ENCODE assay signal across 12 mouse cellular contexts in genomic region chr7:106815775-106816174, GRCm38 (mm10). TPM values are rescaled to one million over a fixed set of nuclear protein-coding genes. Genes with fewer than 3 reads are reported as not detected.
DNase-seq lines count a peak whose midpoint lies in the region; ATAC-seq and TF ChIP-seq lines count a peak whose summit lies in the region.
"Had no signal": no experiment of that assay in that cellular context is flagged by ENCODE, and none has a peak within 500 bp of the region (broad histone marks: within the 10 kb centered on the region; RNA-seq: fewer than 3 reads in every experiment).

No protein-coding gene starts in this region.

- H3K9me3 ChIP-seq in kidney, embryonic 15.5 days (replicated peaks), result no peaks in the 10 kb centered on the region
- no peaks in the 10 kb centered on the region for H3K9me3 ChIP-seq in hindbrain, embryonic 14.5 days (ENCODE audit: control insufficient read depth, low read length)
- H3K9me3 ChIP-seq: embryonic facial prominence, embryonic 13.5 days; heart, embryonic 13.5 days; stomach, embryonic 15.5 days had no signal

- no peaks in the 10 kb centered on the region for H3K27me3 ChIP-seq in kidney, adult 2 months (replicated peaks; ENCODE audit: control insufficient read depth, insufficient read depth, low read length)
- H3K27me3 ChIP-seq in kidney, embryonic 15.5 days, result no peaks in the 10 kb centered on the region
- no peaks in the 10 kb centered on the region for H3K27me3 ChIP-seq in thymus, adult 2 months (ENCODE audit: control insufficient read depth, insufficient read depth, low read length)
- H3K27me3 ChIP-seq in hindbrain, embryonic 14.5 days (ENCODE audit: control insufficient read depth, insufficient read depth, low read length), result no peaks in the 10 kb centered on the region
- H3K27me3 ChIP-seq: embryonic facial prominence, embryonic 13.5 days; heart, embryonic 13.5 days; stomach, embryonic 15.5 days had no signal

- no peak for ATAC-seq in kidney, embryonic 15.5 days (replicated peaks; ENCODE audit: low FRiP score)
- no peak for ATAC-seq in hindbrain, embryonic 14.5 days (ENCODE audit: low FRiP score)

- no peak overlapping the region for H3K4me2 ChIP-seq in kidney, embryonic 15.5 days
- H3K4me2 ChIP-seq in hindbrain, embryonic 14.5 days (replicated peaks), result no peak overlapping the region
- H3K4me2 ChIP-seq: embryonic facial prominence, embryonic 13.5 days; heart, embryonic 13.5 days; stomach, embryonic 15.5 days had no signal

- no peak overlapping the region for H3K27ac ChIP-seq in kidney, adult 2 months (ENCODE audit: insufficient read depth, low read depth, low read length)
- no peak overlapping the region for H3K27ac ChIP-seq in kidney, embryonic 15.5 days
- no peak overlapping the region for H3K27ac ChIP-seq in thymus, adult 2 months (ENCODE audit: control insufficient read depth, insufficient read depth, low read length)
- no peak overlapping the region for H3K27ac ChIP-seq in hindbrain, embryonic 14.5 days
- H3K27ac ChIP-seq: embryonic facial prominence, embryonic 13.5 days; heart, embryonic 13.5 days; stomach, embryonic 15.5 days had no signal

- TF ChIP-seq CTCF in kidney, adult 2 months (conservative IDR thresholded peaks at IDR 0.05; ENCODE audit: insufficient read depth, insufficient read length, low read depth, low read length), result no peak
- no peak for TF ChIP-seq CTCF in thymus, adult 2 months (IDR thresholded peaks at IDR 0.05; ENCODE audit: borderline replicate concordance, control insufficient read depth, extremely low read depth, insufficient read depth, low read length, poor library complexity)

- peak; percentile 14 for DNase-seq in kidney, adult 2 months
- peak; percentile 20 for DNase-seq in thymus, postnatal 14 days
- no peak for DNase-seq in thymus, adult 2 months
- peak; percentile 0 for DNase-seq in forelimb bud, embryonic 11.5 days (ENCODE audit: low read depth, low spot score)
- no peak for DNase-seq in adrenal gland, adult 8-10 months
- no peak for DNase-seq in hindbrain, embryonic 14.5 days (ENCODE audit: low spot score)
- DNase-seq in right cerebral cortex, postnatal 36 days (ENCODE audit: low spot score in 2 of 2), result no peak
- DNase-seq: left cerebral cortex, postnatal 4 days had no signal

- H3K4me1 ChIP-seq in kidney, adult 2 months (ENCODE audit: control insufficient read depth, insufficient read depth, low read length), result no peaks in the 10 kb centered on the region
- H3K4me1 ChIP-seq in kidney, embryonic 15.5 days, result no peaks in the 10 kb centered on the region
- H3K4me1 ChIP-seq in thymus, adult 2 months (replicated peaks; ENCODE audit: control insufficient read depth, insufficient read depth, low read length), result no peaks in the 10 kb centered on the region
- H3K4me1 ChIP-seq in hindbrain, embryonic 14.5 days (replicated peaks; ENCODE audit: control insufficient read depth, insufficient read depth, low read length), result no peaks in the 10 kb centered on the region
- H3K4me1 ChIP-seq: embryonic facial prominence, embryonic 13.5 days; heart, embryonic 13.5 days; stomach, embryonic 15.5 days had no signal

- no peak overlapping the region for H3K4me3 ChIP-seq in kidney, adult 2 months (ENCODE audit: insufficient read depth, low read depth, low read length)
- H3K4me3 ChIP-seq in kidney, embryonic 15.5 days (replicated peaks), result no peak overlapping the region
- no peak overlapping the region for H3K4me3 ChIP-seq in thymus, adult 2 months (ENCODE audit: control insufficient read depth, insufficient read depth, low read length)
- H3K4me3 ChIP-seq in hindbrain, embryonic 14.5 days (replicated peaks; ENCODE audit: low read length), result no peak overlapping the region
- H3K4me3 ChIP-seq: embryonic facial prominence, embryonic 13.5 days; heart, embryonic 13.5 days; stomach, embryonic 15.5 days had no signal

- no peak overlapping the region for H3K9ac ChIP-seq in kidney, embryonic 15.5 days
- H3K9ac ChIP-seq in hindbrain, embryonic 14.5 days, result no peak overlapping the region
- H3K9ac ChIP-seq: embryonic facial prominence, embryonic 13.5 days; heart, embryonic 13.5 days; stomach, embryonic 15.5 days had no signal

- 25% methylated on average over 2 of the region's 2 CpGs for WGBS in kidney, adult 2 months
- 32% methylated on average over 2 of the region's 2 CpGs for WGBS in kidney, embryonic 15.5 days
- 20% methylated on average over 2 of the region's 2 CpGs for WGBS in thymus, adult 2 months
- WGBS in hindbrain, embryonic 14.5 days, result 67% methylated on average over 2 of the region's 2 CpGs

- TF ChIP-seq POLR2A in kidney, adult 2 months (IDR thresholded peaks at IDR 0.05; ENCODE audit: low read depth, low read length), result no peak
- no peak for TF ChIP-seq POLR2A in thymus, adult 2 months (IDR thresholded peaks at IDR 0.05; ENCODE audit: control insufficient read depth, extremely low read depth, insufficient read depth, low read length, poor library complexity)

- H3K36me3 ChIP-seq in kidney, adult 2 months (ENCODE audit: control insufficient read depth, insufficient read depth, low read length), result no peaks in the 10 kb centered on the region
- H3K36me3 ChIP-seq in kidney, embryonic 15.5 days, result no peaks in the 10 kb centered on the region
- no peaks in the 10 kb centered on the region for H3K36me3 ChIP-seq in thymus, adult 2 months (ENCODE audit: control insufficient read depth, insufficient read depth, low read length)
- no peaks in the 10 kb centered on the region for H3K36me3 ChIP-seq in hindbrain, embryonic 14.5 days (replicated peaks; ENCODE audit: control insufficient read depth, insufficient read depth)
- H3K36me3 ChIP-seq: embryonic facial prominence, embryonic 13.5 days; heart, embryonic 13.5 days; stomach, embryonic 15.5 days had no signal

RNA-seq across cellular contexts. Expression of gene Olfr701, which starts 1.8 kb away (rescaled TPM):
- not detected in 2 replicates for polyA plus RNA-seq in kidney, adult 2 months (2012; rRNA removed)
- polyA plus RNA-seq in kidney, embryonic 15.5 days (2015; fragmentation: Nextera tagmentation; extraction: Ambion mirVana), result not detected in 2 replicates
- polyA plus RNA-seq in thymus, adult 2 months (2012; rRNA removed), result 0.09 TPM in 1 of 2 replicates, not detected in the other
- not detected for total RNA-seq in adrenal gland, adult 8-10 months (2022)
- not detected in 2 replicates for polyA plus RNA-seq in hindbrain, embryonic 14.5 days (2014; fragmentation: Nextera tagmentation; extraction: Ambion mirVana)
- total RNA-seq: left cerebral cortex, postnatal 4 days had no signal
- polyA plus RNA-seq: embryonic facial prominence, embryonic 13.5 days; heart, embryonic 13.5 days; stomach, embryonic 15.5 days had no signal

RNA-seq across cellular contexts. Expression of gene Olfr700, which starts 7.1 kb away (rescaled TPM):
- not detected in 2 replicates for polyA plus RNA-seq in kidney, adult 2 months (2012; rRNA removed)
- not detected in 2 replicates for polyA plus RNA-seq in kidney, embryonic 15.5 days (2015; fragmentation: Nextera tagmentation; extraction: Ambion mirVana)
- not detected in 2 replicates for polyA plus RNA-seq in thymus, adult 2 months (2012; rRNA removed)
- total RNA-seq in adrenal gland, adult 8-10 months (2022), result not detected
- polyA plus RNA-seq in hindbrain, embryonic 14.5 days (2014; fragmentation: Nextera tagmentation; extraction: Ambion mirVana), result not detected in 2 replicates
- total RNA-seq: left cerebral cortex, postnatal 4 days had no signal
- polyA plus RNA-seq: embryonic facial prominence, embryonic 13.5 days; heart, embryonic 13.5 days; stomach, embryonic 15.5 days had no signal

RNA-seq across cellular contexts. Expression of gene Olfr702, which starts 17.9 kb away (rescaled TPM):
- polyA plus RNA-seq in kidney, adult 2 months (2012; rRNA removed), result not detected in 2 replicates
- not detected in 2 replicates for polyA plus RNA-seq in kidney, embryonic 15.5 days (2015; fragmentation: Nextera tagmentation; extraction: Ambion mirVana)
- polyA plus RNA-seq in thymus, adult 2 months (2012; rRNA removed), result not detected in 2 replicates
- not detected for total RNA-seq in adrenal gland, adult 8-10 months (2022)
- not detected in 2 replicates for polyA plus RNA-seq in hindbrain, embryonic 14.5 days (2014; fragmentation: Nextera tagmentation; extraction: Ambion mirVana)
- total RNA-seq: left cerebral cortex, postnatal 4 days had no signal
- polyA plus RNA-seq: embryonic facial prominence, embryonic 13.5 days; heart, embryonic 13.5 days; stomach, embryonic 15.5 days had no signal

RNA-seq across cellular contexts. Expression of gene Olfr699, which starts 22.8 kb away (rescaled TPM):
- not detected in 2 replicates for polyA plus RNA-seq in kidney, adult 2 months (2012; rRNA removed)
- polyA plus RNA-seq in kidney, embryonic 15.5 days (2015; fragmentation: Nextera tagmentation; extraction: Ambion mirVana), result not detected in 2 replicates
- not detected in 2 replicates for polyA plus RNA-seq in thymus, adult 2 months (2012; rRNA removed)
- not detected for total RNA-seq in adrenal gland, adult 8-10 months (2022)
- polyA plus RNA-seq in hindbrain, embryonic 14.5 days (2014; fragmentation: Nextera tagmentation; extraction: Ambion mirVana), result not detected in 2 replicates
- total RNA-seq: left cerebral cortex, postnatal 4 days had no signal
- polyA plus RNA-seq: embryonic facial prominence, embryonic 13.5 days; heart, embryonic 13.5 days; stomach, embryonic 15.5 days had no signal

RNA-seq across cellular contexts. Expression of gene Olfr703, which starts 27.4 kb away (rescaled TPM):
- not detected in 2 replicates for polyA plus RNA-seq in kidney, adult 2 months (2012; rRNA removed)
- not detected in 2 replicates for polyA plus RNA-seq in kidney, embryonic 15.5 days (2015; fragmentation: Nextera tagmentation; extraction: Ambion mirVana)
- polyA plus RNA-seq in thymus, adult 2 months (2012; rRNA removed), result not detected in 2 replicates
- total RNA-seq in adrenal gland, adult 8-10 months (2022), result not detected
- not detected in 2 replicates for polyA plus RNA-seq in hindbrain, embryonic 14.5 days (2014; fragmentation: Nextera tagmentation; extraction: Ambion mirVana)
- total RNA-seq: left cerebral cortex, postnatal 4 days had no signal
- polyA plus RNA-seq: embryonic facial prominence, embryonic 13.5 days; heart, embryonic 13.5 days; stomach, embryonic 15.5 days had no signal

Comparison
In these comparisons a context has a peak if more than half of its experiments do, and no peak if none do; other contexts are left out.
1. DNase-seq: peak in kidney, adult 2 months (single experiment), thymus, postnatal 14 days (single experiment) and forelimb bud, embryonic 11.5 days (single experiment); none in thymus, adult 2 months (single experiment), adrenal gland, adult 8-10 months (single experiment), hindbrain, embryonic 14.5 days (single experiment) and right cerebral cortex, postnatal 36 days (0 of 2).